Mouse (Mus musculus) layer of hippocampus, postnatal 36 days (tissue): Measurements from ENCODE around the gene Ptov1. TPM values are rescaled to one million over a fixed set of nuclear protein-coding genes. Genes with fewer than 3 reads are reported as not detected.

Source experiments
- DNase-seq, 2 experiments: peaks; one replicate each; pipeline ENCODE4 v3.0.0; 2022
- total RNA-seq, 2 experiments: library from RNA; stranded (reverse); gene quantifications; 2 replicates each; pipeline ENCODE4 v1.2.3; 2021

Ptov1 gene
- total RNA-seq, result 100 to 1,000 TPM; 346 to 359 TPM

- peak; percentile 93 to 95 for DNase-seq
These were observed at the start of gene Ptov1 for GRCm38 (mm10) chr7:44869697-44870528. Ptov1 (minus strand) TSS chr7:44869788.

GRCm38 (mm10) chr7:44919127-44919526 is 49.5 kb upstream of the Ptov1 start:
- DNase-seq, result no peak

GRCm38 (mm10) chr7:44918219-44918618 is 48.6 kb upstream of the Ptov1 start:
- no peak for DNase-seq

- no peak for DNase-seq
These were observed 47.3 kb upstream of the Ptov1 start for GRCm38 (mm10) chr7:44916881-44917280.

- DNase-seq, result no peak
These were observed 46.6 kb upstream of the Ptov1 start for GRCm38 (mm10) chr7:44916191-44916590.

GRCm38 (mm10) chr7:44915314-44915713 is 45.7 kb upstream of the Ptov1 start:
- DNase-seq, result no peak

GRCm38 (mm10) chr7:44914396-44914795 is 44.8 kb upstream of the Ptov1 start:
- no peak for DNase-seq

GRCm38 (mm10) chr7:44908706-44909476 is 39.3 kb upstream of the Ptov1 start:
- no peak for DNase-seq

- DNase-seq, result no peak
These were observed 35.8 kb upstream of the Ptov1 start for GRCm38 (mm10) chr7:44905430-44905829.

GRCm38 (mm10) chr7:44901230-44901722 is 31.7 kb upstream of the Ptov1 start:
- no peak for DNase-seq

GRCm38 (mm10) chr7:44900632-44901031 is 31.0 kb upstream of the Ptov1 start:
- no peak for DNase-seq

- no peak for DNase-seq
These were observed 29.0 kb upstream of the Ptov1 start for GRCm38 (mm10) chr7:44898607-44899006.

- no peak for DNase-seq
These were observed 26.9 kb upstream of the Ptov1 start for GRCm38 (mm10) chr7:44896499-44896898.

GRCm38 (mm10) chr7:44895593-44896434 is 26.2 kb upstream of the Ptov1 start, which contains the start of gene Fuz:
Fuz (plus strand) TSS chr7:44896079.
- DNase-seq, result peak; percentile 91 to 92

- DNase-seq, result no peak
These were observed 25.6 kb upstream of the Ptov1 start for GRCm38 (mm10) chr7:44895206-44895592.

GRCm38 (mm10) chr7:44894175-44894574 is 24.6 kb upstream of the Ptov1 start:
- DNase-seq, result no peak

- DNase-seq, result no peak
These were observed 23.6 kb upstream of the Ptov1 start for GRCm38 (mm10) chr7:44893197-44893596.

GRCm38 (mm10) chr7:44892276-44892921 is 22.8 kb upstream of the Ptov1 start, which contains the start of gene Med25:
Med25 (minus strand) TSS chr7:44892712.
- DNase-seq, result peak; percentile 91 to 95

- no peak for DNase-seq
These were observed 22.0 kb upstream of the Ptov1 start for GRCm38 (mm10) chr7:44891611-44892010.

GRCm38 (mm10) chr7:44890737-44891136 is 21.1 kb upstream of the Ptov1 start:
- DNase-seq, result no peak

- DNase-seq, result no peak
These were observed 20.6 kb upstream of the Ptov1 start for GRCm38 (mm10) chr7:44890180-44890579.
